Mouse (Mus musculus) induced T-regulatory cell, adult 2 months (primary cell): Measurements from ENCODE around the gene Bmp8a.
"Not testable (repeated sequence)": the region's sequence is repeated elsewhere in the genome, so short reads cannot be mapped to it uniquely, and the experiment has no call there.

Source experiments
- DNase-seq: peaks from one replicate; pipeline ENCODE4 v3.0.0-alpha.2; 2012; ENCODE audit warnings: low read depth

The Bmp8a gene

DNA sequence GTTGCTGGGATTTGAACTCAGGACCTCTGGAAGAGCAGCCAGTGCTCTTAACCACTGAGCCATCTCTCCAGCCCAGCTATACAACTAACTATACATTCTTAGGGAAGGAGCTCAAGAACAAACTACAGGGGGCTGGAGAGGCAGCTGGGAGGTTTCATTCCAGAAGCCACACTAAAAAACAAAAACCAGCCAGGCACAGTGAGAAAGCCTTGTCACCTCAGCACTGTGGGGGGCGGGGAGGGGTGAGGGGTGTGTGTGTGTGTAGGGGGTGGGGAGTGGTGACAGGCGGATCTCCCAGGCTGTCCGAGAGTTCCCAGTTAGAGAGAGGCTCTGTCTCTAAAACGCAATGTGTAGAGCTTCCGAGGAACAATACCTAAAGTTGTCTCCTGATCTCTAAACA lies 11.7 kb downstream of the Bmp8a start:
- DNase-seq, result no peak

DNA sequence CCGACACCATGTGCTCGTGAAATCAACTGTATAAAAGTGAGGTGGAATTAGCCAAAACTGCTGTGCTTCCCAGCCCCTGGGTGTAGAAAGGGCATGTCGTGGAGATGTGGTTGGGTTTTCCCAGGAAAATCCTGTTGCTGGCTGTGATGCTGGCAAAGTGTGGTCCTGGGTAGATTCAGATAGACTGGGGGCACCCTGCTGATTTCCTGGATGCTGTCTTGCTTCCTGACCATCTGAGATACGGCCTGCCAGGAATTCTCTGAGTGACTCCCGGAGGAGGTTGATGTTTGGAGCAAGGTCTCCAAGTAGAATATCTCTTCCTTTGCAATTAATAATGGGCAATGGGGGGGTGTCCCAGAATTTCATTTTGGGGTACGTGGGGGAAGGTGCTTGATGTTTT lies 14.1 kb downstream of the Bmp8a start:
- no peak for DNase-seq

DNA sequence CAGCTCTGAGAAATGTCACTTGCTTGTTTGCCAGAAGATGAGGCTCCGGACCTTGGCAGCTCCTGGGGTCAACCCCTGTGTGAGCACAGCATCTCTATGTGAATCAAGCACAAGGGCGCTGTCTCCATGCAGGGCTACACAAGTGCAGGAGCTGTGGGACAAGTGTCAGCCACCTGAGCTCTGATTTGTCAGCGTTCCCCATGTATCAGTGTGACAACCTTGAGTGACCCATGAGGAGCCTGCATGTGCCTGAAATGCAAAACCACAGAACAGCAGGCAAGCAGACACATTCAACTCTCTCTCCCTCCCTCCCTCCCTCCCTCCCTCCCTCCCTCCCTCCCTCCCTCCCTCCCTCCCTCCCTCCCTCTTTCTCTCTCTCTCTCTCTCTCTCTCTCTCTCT lies 15.4 kb downstream of the Bmp8a start:
- no peak for DNase-seq

DNA sequence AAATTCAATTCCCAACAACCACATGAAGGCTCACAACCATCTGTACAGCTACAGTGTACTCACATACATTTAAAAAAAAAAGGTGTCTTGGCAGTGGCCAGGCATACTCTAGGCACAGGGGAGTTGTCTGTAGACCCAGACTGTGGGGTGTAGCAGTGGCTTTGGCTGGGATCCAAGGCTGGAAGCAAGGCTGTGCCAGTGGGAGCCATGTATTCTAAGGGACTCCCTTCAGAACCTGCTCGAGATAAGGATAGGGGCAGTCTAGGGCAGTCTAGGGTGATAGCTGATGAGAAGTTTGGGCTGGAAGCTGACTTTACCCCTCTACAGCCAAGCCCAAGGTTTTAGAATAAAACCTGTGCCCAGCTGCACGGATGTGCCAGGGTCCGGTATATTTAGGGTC lies 17.0 kb downstream of the Bmp8a start:
- no peak for DNase-seq

DNA sequence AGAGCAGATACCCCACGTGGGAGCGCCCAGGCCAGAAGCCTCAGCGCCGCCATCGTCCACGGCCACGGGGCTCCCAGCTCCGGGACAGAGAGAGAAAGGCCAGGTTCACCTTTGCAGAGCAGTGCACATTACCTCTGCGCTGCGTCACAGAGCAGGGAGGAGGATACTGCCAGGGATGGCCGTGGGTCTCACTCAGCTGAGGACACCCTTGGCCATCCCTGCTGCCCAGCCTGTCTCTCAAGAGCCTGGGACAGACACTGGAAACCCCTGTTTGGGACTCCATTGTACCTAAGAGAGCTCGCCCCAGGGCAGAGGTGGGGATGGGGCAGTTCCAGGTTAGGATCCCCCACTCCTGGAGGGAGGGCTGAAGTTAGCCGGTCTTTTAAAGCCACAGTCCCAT lies 19.5 kb downstream of the Bmp8a start, which contains the start of gene Oxct2a:
Oxct2a (minus strand) TSS at position 101 of the 400 bp plus-strand sequence.
- no peak for DNase-seq

DNA sequence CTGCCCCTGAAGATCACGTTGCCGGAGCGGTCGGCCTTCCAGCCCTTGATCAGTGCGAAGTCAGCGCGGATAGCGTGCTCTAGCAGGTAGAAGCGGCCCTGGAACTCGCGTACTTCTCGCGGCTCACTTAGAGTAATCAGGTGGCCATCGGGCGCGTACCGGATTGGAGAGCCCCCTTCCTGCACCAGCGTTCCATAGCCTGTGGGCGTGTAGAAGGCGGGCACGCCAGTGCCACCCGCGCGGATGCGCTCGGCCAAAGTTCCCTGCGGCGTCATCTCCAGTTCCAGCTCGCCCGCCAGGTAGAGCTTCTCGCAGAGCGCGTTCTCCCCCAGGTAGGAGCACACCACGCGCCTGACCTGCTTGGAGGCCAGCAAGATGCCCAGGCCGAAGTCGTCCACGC lies 20.1 kb downstream of the Bmp8a start:
- not testable (repeated sequence) for DNase-seq

DNA sequence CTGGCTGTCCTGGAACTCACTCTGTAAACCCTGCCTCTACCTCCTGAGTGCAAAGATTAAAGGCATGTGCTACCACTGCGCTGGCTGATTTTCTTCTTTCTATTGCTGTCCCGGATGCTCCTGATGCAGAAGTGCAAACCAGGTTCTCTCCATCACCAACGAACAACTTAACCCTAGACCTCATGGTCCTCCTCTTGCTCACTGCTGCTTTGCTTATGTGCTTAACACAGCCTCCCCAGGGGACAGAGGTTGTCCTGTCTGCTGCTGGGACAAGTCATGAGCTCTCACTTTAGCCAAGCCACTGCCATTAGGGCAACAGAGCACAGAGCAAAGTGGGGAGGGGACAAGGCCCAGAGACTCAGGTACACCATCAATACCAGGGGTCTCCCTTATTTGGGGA lies 28.6 kb downstream of the Bmp8a start:
- DNase-seq, result no peak

DNA sequence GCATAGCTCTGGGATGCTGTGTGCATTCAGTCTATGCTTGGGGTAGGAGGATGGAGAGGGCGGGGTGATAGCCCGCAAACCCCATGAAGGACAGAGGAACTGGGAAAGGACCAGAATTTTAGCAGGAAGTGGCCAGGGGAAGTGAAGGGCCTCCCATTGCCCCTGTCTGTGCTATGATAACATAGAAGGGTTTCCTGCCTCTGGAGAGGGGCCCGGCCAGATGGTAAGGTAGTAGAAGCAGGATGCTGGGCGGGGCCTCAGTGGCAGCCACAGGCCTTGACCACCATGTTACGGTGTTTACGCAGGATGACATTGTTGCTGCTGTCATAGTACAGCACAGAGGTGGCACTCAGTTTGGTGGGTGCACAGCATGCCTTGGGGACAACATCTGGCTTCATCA lies 30.0 kb downstream of the Bmp8a start:
- DNase-seq, result peak; percentile 15

DNA sequence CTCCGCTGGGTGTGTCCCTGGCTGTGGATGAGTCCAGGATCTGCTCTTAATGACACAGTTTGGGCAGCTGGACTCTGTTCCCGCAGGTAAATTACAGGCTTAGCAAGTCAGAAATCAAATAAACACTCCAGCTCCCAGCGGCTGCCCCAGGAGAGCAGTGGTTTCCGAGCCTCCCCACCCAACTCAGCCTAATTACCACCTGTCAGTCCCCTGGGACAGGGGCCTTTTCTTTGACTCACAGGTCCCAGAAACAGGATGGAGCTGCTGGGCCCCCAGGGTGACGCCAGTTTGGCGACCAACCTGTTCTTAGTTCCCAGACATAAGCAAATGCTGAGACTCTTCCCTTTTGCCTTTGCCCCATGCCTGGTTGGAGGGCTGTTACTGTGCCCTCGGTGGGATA lies 31.2 kb downstream of the Bmp8a start:
- DNase-seq, result no peak

DNA sequence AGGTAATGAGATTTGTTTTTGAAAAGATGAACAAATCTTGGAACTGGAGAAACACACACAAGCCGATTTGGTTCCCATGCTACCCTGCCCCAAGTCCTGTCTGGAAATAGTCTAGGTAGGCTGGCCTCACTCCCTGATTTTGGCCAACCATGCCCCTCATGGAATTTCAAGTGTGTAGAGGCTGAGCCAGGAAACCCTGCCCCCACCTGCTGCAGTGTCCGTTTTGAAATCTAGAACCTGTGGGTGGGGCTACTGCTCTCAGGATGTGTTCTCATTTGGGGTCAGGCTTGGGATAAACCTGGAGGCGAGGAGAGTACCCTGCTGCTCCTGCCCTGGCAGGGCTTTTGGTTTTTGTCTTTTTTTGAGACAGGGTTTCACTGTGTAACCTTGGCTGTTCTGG lies 34.8 kb downstream of the Bmp8a start:
- no peak for DNase-seq

DNA sequence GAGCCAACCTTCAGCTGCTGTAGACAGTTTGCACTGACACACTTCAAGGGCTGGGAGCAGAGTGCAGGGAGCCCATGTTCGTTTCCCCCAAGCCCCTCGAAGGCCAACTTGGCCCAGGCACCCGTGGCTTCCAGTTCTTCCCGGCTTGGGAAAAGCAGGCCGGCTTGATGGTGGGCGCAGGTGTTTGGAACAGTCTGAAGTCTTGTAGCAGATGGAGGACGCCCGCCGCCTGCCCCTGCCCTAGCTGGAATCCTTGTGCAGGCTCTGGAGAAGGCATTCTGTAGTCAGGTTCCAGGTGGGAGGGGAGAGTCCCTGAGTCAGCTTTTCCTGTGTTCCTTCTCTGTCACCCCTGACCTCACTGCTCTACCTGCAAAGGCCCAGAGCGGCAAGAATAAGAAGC lies 36.1 kb downstream of the Bmp8a start:
- no peak for DNase-seq

DNA sequence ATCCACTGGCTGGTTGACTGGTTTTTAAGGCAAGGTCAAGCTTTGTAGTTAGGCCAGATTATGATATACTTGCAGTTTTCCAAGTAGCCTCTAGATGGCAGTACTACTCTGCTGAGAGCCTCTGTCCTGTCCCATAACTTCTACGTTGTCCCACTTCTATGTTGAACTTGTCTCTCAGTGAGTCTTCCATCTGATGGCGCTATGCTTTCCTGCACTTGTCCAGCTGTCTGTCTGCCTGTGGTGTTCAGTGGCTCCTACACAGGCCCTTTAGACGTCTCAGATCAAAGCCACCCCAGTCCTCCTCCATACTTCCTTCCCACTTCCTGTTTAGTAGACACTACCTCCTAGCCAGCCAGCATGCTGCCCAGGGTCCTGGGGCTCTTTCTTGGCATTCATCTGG lies 37.3 kb downstream of the Bmp8a start:
- peak; percentile 77 for DNase-seq

DNA sequence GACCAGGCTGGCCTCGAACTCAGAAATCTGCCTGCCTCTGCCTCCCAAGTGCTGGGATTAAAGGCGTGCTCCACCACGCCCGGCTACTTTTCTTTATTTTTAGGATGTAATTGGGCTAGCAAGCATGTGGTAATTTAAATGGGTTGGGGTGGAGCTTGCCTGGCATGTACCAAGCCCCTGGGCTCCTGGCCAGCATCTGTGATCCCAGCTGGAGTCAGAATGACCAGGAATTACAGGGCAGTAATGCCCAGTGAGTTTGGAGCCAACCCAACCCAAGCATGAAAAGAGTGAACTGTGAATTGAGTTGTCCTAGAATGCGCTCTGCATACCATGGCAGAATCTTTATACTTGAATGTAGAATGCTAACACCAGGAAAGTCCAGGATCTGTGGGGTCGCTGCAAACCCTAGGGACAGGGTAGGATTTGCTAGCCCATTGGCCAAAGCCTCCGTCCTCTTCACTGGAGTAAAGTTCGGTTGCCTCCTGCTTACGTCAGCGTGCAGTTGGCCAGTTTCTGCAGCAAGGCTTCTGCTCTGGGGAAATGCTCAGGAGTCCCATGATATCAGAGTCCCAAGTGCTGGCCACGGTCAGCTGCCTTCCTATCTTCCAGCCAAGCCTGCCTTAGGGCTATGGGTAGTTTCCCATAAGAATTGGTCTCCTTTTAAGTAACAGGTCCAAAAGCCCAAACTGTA lies 43.9 kb downstream of the Bmp8a start:
- DNase-seq, result no peak

DNA sequence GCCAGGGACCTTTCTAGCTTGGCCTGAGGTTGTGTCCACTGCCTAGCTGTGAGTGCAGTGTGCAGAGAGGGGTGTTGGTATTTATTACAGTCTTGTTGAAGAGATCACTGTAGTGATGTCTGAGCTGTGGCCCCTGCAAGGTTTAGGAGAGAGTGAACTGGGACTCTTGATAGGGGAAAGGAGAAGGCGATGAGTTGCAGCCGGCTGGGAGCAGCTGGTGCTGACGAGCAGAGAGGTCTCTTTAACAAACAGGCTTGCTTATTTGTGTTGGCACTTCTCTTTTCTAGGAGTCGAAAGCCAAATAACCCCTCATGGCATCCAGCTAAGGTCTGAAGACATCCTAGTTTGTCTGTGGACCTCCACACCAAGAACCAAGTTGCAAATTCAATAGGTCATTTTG lies 44.8 kb downstream of the Bmp8a start:
- no peak for DNase-seq

DNA sequence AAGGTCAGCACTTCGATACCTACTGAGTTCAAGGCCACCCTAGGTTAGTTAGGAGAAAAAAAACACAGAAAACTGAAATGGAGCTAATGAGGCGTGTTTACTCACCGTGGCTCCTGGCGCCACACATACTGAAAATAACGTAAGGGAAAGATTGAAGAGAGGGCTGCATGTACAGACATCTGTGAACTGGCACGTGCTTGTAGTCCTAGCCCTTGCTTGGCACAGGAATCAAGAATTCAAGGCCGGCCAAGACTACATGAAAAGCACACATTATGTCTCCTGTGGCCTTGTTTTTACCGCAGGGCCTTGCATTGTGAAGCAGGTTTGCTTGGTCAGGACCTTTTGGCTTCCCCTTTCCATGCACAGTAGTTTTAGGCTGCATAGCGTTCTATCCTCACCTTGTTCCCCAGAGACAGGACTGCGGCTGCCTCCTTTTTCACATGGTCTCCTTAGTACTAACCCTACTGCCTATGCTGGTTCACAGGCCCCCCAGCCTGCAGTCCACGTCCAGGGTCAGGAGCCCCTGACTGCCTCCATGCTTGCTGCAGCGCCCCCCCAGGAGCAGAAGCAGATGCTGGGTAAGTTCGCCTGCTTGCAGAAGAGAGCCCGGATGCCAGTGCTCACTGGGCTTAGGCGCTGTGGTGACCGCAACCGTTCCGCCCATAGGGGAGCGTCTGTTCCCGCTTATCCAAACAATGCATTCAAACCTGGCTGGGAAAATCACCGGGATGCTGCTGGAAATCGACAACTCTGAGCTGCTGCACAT lies 45.7 kb downstream of the Bmp8a start:
- no peak for DNase-seq

DNA sequence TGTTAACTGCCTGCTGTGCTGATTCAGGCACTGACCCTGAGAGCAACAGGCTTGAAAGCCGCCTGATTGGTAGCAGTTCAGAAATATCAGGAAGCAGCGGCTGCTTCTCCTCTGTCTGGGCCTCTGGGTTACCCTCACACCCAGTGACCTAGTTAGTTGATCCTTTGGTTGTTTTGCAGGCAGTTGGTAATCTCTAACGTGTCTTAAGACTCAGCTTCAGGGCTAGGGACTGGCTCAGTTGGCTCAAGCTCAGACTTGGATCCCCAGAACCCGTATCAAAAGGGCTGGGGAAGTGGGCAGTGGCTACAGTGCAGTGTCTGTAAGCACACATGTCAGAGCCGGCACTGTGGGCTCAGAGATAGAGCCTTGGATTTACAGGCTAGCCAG lies 46.9 kb downstream of the Bmp8a start:
- DNase-seq, result no peak

DNA sequence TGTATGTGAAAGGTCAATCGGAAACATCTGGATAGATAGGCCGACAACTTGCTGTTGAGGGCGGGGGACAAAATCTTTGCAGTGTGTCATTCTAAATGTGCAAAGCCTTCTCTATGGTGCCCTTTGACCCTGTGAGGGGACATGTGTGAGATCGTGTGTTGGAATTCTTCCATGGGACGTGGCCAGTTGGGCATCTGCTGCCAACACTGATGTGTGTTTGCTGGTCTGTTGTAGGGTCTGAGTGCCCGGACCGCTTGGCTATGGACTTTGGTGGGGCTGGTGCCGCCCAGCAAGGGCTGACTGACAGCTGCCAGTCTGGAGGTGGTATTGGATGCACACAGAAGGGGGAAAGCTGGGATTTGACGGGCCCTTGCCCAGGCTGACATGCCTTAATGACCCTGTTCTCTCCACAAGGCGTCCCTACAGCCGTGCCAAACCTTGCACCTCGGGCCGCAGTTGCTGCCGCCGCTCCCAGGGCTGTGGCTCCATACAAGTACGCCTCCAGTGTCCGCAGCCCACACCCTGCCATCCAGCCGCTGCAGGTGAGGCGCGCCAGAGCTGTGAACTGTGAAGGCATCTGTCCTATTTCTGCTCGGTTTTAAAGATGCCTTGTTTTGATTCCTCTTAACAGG lies 47.4 kb downstream of the Bmp8a start:
- no peak for DNase-seq

DNA sequence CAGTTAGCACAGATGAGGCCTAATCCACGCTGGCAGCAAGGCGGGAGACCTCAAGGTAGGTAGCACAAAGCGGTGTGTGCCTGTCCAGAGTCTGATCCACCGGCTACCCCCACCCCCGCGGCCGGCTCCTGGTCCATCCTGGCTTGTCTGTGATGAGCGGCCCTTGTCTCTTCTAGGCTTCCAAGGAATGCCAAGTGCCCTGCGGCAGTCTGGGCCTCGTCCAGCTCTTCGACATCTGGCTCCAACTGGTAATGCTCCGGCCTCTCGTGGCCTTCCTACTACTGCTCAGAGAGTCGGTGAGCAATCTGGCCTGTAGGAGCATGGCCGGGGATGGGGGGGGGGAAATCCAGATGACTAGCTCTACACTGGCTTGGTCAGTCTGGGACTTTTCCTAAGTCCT lies 48.0 kb downstream of the Bmp8a start:
- not testable (repeated sequence) for DNase-seq

DNA sequence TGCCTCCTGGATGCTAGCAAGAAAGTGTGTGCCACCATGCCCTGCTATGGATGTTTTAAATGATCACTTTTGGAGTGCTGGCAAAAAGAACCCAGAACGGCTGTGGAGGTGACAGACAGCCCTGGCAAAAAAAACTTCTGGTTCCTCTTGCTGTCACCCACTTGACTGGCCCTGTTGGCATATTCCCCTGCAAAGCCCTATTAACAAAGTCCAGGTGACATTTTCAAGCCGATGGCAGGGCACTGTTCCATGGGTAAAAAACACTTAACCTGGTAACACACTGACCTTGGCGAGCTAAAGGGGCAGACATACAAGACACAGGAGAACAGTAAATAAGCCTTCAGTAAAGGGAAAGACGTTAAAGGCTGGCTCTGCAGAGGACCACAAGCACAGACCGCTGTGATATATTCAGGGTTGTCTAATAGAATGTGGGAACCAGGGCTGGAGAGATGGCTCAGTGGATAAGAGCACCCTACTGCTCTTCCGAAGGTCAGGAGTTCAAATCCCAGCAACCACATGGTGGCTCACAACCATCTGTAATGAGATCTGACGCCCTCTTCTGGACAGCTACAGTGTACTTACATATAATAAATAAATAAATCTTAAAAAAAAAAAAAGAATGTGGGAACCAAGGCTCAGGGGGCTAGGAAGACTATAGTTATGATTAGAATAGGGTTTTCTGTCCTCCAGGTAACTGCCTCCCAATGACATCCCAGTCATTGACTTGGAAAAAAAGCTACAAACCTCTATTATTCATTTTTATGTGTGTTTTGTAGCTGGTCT lies 49.2 kb downstream of the Bmp8a start:
- no peak for DNase-seq

DNA sequence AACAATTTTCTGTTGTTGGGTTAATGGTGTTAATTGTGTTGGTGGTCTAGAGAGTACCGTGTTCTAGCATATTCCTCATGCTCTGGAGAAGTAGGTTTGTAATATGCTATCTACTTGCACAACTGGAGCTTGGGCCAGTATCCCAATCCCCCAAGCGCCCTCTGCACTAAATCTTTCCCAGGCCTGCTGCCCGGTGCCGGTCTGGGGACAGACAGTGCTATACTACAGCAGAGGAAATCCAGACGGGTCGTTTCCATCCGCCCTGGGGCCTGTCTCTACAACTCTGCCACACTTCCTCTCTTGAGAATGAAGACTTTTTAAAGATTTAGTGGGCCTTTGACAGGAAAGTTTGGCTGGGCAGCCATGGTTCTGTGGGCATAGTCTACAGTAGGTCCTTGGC lies 50.1 kb downstream of the Bmp8a start:
- no peak for DNase-seq

DNA sequence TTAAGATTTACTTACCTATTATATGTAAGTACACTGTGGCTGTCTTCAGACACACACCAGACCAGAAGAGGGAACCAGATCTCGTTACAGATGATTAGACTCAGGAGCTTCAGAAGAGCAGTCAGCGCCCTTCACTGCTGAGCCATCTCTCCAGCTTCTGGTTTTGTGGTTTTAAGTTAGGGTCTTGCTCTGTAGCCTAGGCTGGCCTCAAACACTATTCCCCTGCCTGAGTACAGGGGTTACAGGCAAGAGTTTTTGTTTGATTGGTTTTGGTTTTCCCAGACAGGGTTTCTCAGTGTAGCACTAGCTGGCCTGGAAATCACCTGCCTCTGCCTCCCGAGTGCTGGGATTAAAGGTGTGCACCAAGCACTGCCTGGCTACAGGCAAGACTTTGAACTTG lies 50.7 kb downstream of the Bmp8a start:
- DNase-seq, result no peak

DNA sequence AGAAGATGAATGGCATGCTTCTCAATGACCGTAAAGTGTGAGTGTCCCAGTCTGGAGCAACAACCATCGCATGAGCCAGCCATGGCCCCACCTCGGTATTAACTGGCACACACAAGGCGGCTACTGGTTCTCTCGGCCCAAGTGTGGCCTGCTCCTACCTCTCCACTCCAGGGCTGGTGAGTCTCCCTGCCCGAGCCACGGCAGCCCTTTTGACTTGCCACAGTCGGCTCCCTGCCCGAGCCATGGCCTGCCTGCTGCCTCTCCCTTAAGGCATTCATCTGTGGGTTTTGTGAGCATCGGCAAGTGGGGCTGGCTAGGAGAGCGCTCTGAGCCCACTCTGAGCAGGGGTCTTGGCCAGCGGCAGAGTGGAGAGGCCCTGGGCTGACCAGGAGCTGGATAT lies 54.0 kb downstream of the Bmp8a start:
- no peak for DNase-seq

DNA sequence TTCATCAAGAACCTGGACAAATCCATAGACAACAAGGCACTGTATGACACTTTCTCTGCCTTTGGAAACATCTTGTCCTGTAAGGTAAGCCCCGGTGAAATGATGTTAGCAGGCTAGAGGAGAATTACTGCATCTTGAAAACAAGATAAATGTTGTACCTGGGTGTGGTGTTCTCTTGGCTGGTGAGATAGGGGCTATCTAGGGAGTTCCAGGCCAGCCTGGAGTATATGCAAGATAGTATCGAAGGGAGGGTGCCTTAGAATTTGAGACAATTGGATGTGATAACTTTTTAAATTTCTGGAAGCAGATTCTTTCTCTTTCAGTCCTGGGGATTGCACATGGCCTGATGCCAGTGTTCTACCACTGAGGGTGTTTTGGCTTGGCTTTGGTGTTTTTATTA lies 56.3 kb downstream of the Bmp8a start:
- DNase-seq, result no peak
